ENCODE assay signal across 9 mouse cellular contexts in genomic region chr19:21943407-21943806, GRCm38 (mm10).
A peak's percentile ranks its signal among the peaks of the same experiment; 100 is the strongest.
DNase-seq lines count a peak whose midpoint lies in the region; ATAC-seq and TF ChIP-seq lines count a peak whose summit lies in the region.
"Had no signal": no experiment of that assay in that cellular context is flagged by ENCODE, and none has a peak within 500 bp of the region (broad histone marks: within the 10 kb centered on the region; RNA-seq: fewer than 3 reads in every experiment).

No protein-coding gene starts in this region.

- no peak overlapping the region for H3K4me2 ChIP-seq in heart, embryonic 11.5 days
- H3K4me2 ChIP-seq: neural tube, embryonic 12.5 days had no signal

- no peak overlapping the region for H3K4me3 ChIP-seq in left cerebral cortex, adult 2 months
- H3K4me3 ChIP-seq in heart, embryonic 11.5 days (ENCODE audit: low read depth, low read length) = no peak overlapping the region
- no peak overlapping the region for H3K4me3 ChIP-seq in thymus, adult 2 months (ENCODE audit: control insufficient read depth, insufficient read depth, low read length)
- H3K4me3 ChIP-seq: neural tube, embryonic 12.5 days had no signal

- no peak for TF ChIP-seq POLR2A in thymus, adult 2 months (IDR thresholded peaks at IDR 0.05; ENCODE audit: control insufficient read depth, extremely low read depth, insufficient read depth, low read length, poor library complexity)

- H3K27ac ChIP-seq in left cerebral cortex, adult 2 months = no peak overlapping the region
- 0 out of 2 replicates have a peak overlapping the region, but pooled peaks have one; percentile 6 for H3K27ac ChIP-seq in heart, embryonic 11.5 days (ENCODE audit: low read depth, low read length)
- H3K27ac ChIP-seq in thymus, adult 2 months (ENCODE audit: control insufficient read depth, insufficient read depth, low read length) = no peak overlapping the region
- H3K27ac ChIP-seq: neural tube, embryonic 12.5 days had no signal

- peak; percentile 46 for TF ChIP-seq CTCF in left cerebral cortex, adult 2 months (IDR thresholded peaks at IDR 0.05)
- no peak for TF ChIP-seq CTCF in thymus, adult 2 months (IDR thresholded peaks at IDR 0.05; ENCODE audit: borderline replicate concordance, control insufficient read depth, extremely low read depth, insufficient read depth, low read length, poor library complexity)

- H3K9ac ChIP-seq in heart, embryonic 11.5 days (ENCODE audit: low read depth, low read length) = no peak overlapping the region
- H3K9ac ChIP-seq: neural tube, embryonic 12.5 days had no signal

- no peaks in the 10 kb centered on the region; the same call in 1 of the 2 replicates for H3K4me1 ChIP-seq in heart, embryonic 11.5 days (ENCODE audit: control insufficient read depth, insufficient read depth, low read length)
- H3K4me1 ChIP-seq in thymus, adult 2 months (replicated peaks; ENCODE audit: control insufficient read depth, insufficient read depth, low read length) = no peaks in the 10 kb centered on the region
- H3K4me1 ChIP-seq: neural tube, embryonic 12.5 days had no signal

- no peak for ATAC-seq in heart, embryonic 11.5 days (replicated peaks; ENCODE audit: insufficient number of reproducible peaks, low FRiP score, low TSS enrichment)
- no peak for ATAC-seq in inflammation-experienced regulatory T-cells, adult 6 months

- H3K36me3 ChIP-seq in heart, embryonic 11.5 days (ENCODE audit: control insufficient read depth, insufficient read depth, low read length) = no peaks in the 10 kb centered on the region
- H3K36me3 ChIP-seq in thymus, adult 2 months (ENCODE audit: control insufficient read depth, insufficient read depth, low read length) = no peaks in the 10 kb centered on the region
- H3K36me3 ChIP-seq: neural tube, embryonic 12.5 days had no signal

- intact Hi-C loops in left cerebral cortex, adult 2 months (cut with DNase I) = no loop called here

- DNase-seq in left cerebral cortex, adult 2 months (ENCODE audit: extremely low spot score in 1 of 2, low spot score in 2 of 2) = no peak
- no peak for DNase-seq in left cerebral cortex, adult 8-10 months (ENCODE audit: low spot score in 2 of 2)
- DNase-seq in ZHBTc4 (ENCODE audit: low read depth, low spot score) = peak; percentile 10
- DNase-seq in lung, postnatal 10 days = peak; percentile 62
- no peak for DNase-seq in layer of hippocampus, adult 9-11 months
- no peak for DNase-seq in thymus, adult 2 months

- H3K9me3 ChIP-seq in heart, embryonic 11.5 days (replicated peaks; ENCODE audit: control insufficient read depth, low read length) = no peaks in the 10 kb centered on the region
- H3K9me3 ChIP-seq: neural tube, embryonic 12.5 days had no signal

- 36% methylated on average over 4 of the region's 4 CpGs for WGBS in heart, embryonic 11.5 days (ENCODE audit: insufficient replicate concordance)
- WGBS in thymus, adult 2 months = 56% methylated on average over 4 of the region's 4 CpGs

- no peaks in the 10 kb centered on the region for H3K27me3 ChIP-seq in heart, embryonic 11.5 days (ENCODE audit: control insufficient read depth, insufficient read depth, low read length)
- no peaks in the 10 kb centered on the region for H3K27me3 ChIP-seq in thymus, adult 2 months (ENCODE audit: control insufficient read depth, insufficient read depth, low read length)
- H3K27me3 ChIP-seq: neural tube, embryonic 12.5 days had no signal

Comparison
In these comparisons a context has a peak if more than half of its experiments do, and no peak if none do; other contexts are left out.
1. DNase-seq: peak in ZHBTc4 (single experiment) and lung, postnatal 10 days (single experiment); none in left cerebral cortex, adult 2 months (0 of 2), left cerebral cortex, adult 8-10 months (0 of 2), layer of hippocampus, adult 9-11 months (single experiment) and thymus, adult 2 months (single experiment).